Mouse (Mus musculus) heart, embryonic 16.5 days (tissue): Measurements from ENCODE around the gene Vti1a. TPM values are rescaled to one million over a fixed set of nuclear protein-coding genes. Genes with fewer than 3 reads are reported as not detected.

Source experiments
- ATAC-seq: fragments of 200-750 bp; cut with Nextera tagmentation; replicated peaks from 2 replicates; pipeline ENCODE4 v1.8.0; 2017; ENCODE audit warnings: moderate number of reproducible peaks; ENCODE audit not compliant: insufficient read depth, low FRiP score; ENCODE audit errors: extremely low read depth
- H3K27ac ChIP-seq: fragments of 300-500 bp; sonication (generic); 2 replicates; pipeline ENCODE4 v1.5.1; 2014; ENCODE audit warnings: mild to moderate bottlenecking, low read length, control low read depth, moderate library complexity
- H3K27me3 ChIP-seq: fragments of 300-500 bp; sonication (generic); 2 replicates; pipeline ENCODE4 v1.6.1; 2014; ENCODE audit warnings: low read length, mixed read lengths; ENCODE audit not compliant: control insufficient read depth, insufficient read depth
- H3K36me3 ChIP-seq: fragments of 300-500 bp; sonication (generic); 2 replicates; pipeline ENCODE4 v1.6.1; 2014; ENCODE audit not compliant: control insufficient read depth, insufficient read depth
- H3K4me1 ChIP-seq: fragments of 300-500 bp; sonication (generic); 2 replicates; pipeline ENCODE4 v1.6.1; 2014; ENCODE audit warnings: low read length, mixed read lengths; ENCODE audit not compliant: control insufficient read depth, insufficient read depth
- H3K4me2 ChIP-seq: fragments of 300-500 bp; sonication (generic); 2 replicates; pipeline ENCODE4 v1.6.1; 2014; ENCODE audit warnings: low read depth, mild to moderate bottlenecking, control low read depth, low read length
- H3K4me3 ChIP-seq: fragments of 300-500 bp; sonication (generic); 2 replicates; pipeline ENCODE4 v1.5.1; 2014; ENCODE audit warnings: mild to moderate bottlenecking, control low read depth, low read length
- H3K9ac ChIP-seq: fragments of 300-500 bp; sonication (generic); 2 replicates; pipeline ENCODE4 v1.6.1; 2014; ENCODE audit warnings: low read length, control low read depth
- H3K9me3 ChIP-seq: fragments of 300-500 bp; sonication (generic); replicated peaks from 2 replicates; pipeline ENCODE4 v1.6.1; 2016; ENCODE audit warnings: low read length; ENCODE audit not compliant: control insufficient read depth
- WGBS: fragments of 180-500 bp; shearing (Covaris S2); extraction: QIAGEN DNeasy Blood & Tissue Kit; methylation state at CpG from one replicate; pipeline ENCODE4 v1.1.7; 2014; 5-methylcytosine and 5-hydroxymethylcytosine counted together
- polyA plus RNA-seq: library from polyadenylated mRNA; unstranded; fragments of >200 nt; fragmentation: Nextera tagmentation; extraction: Ambion mirVana; gene quantifications from 2 replicates; pipeline ENCODE4 v1.2.1, GENCODE M21; 2015

Gene Vti1a
- polyA plus RNA-seq, 1 experiment from 2014 or later, result 17.6 TPM

- no peak overlapping the region for H3K9ac ChIP-seq
- 78% methylated on average over 25 of the region's 25 CpGs for WGBS
- H3K27me3 ChIP-seq, result no peaks in the 10 kb centered on the region
- H3K4me1 ChIP-seq, result peaks cover 20% of the 10 kb centered on the region
- H3K4me3 ChIP-seq, result no peak overlapping the region
- H3K4me2 ChIP-seq, result no peak overlapping the region
- no peak overlapping the region for H3K27ac ChIP-seq
- ATAC-seq, result no peak
- no peaks in the 10 kb centered on the region for H3K36me3 ChIP-seq
- H3K9me3 ChIP-seq, result no peaks in the 10 kb centered on the region
These were observed 261.4 kb downstream of the Vti1a start for GRCm38 (mm10) chr19:55577306-55578042.

GRCm38 (mm10) chr19:55578094-55579085 lies 262.3 kb downstream of the Vti1a start:
- Histone ChIP-seq H3K27ac (no peak overlapping the region), H3K9me3 (no peaks in the 10 kb centered on the region), H3K9ac (no peak overlapping the region), H3K27me3 (no peaks in the 10 kb centered on the region), H3K4me3 (no peak overlapping the region), H3K4me2 (no peak overlapping the region), H3K36me3 (no peaks in the 10 kb centered on the region), H3K4me1 (peaks cover 16% of the 10 kb centered on the region)
- ATAC-seq, result no peak
- WGBS, result 47% methylated on average over 17 of the region's 17 CpGs

GRCm38 (mm10) chr19:55579310-55579709 lies 263.2 kb downstream of the Vti1a start:
- H3K9me3 ChIP-seq, result no peaks in the 10 kb centered on the region
- no peak overlapping the region for H3K4me2 ChIP-seq
- no peaks in the 10 kb centered on the region for H3K27me3 ChIP-seq
- WGBS, result 87% methylated on average over 4 of the region's 4 CpGs
- no peak overlapping the region for H3K27ac ChIP-seq
- H3K9ac ChIP-seq, result no peak overlapping the region
- ATAC-seq, result no peak
- no peak overlapping the region for H3K4me3 ChIP-seq
- peaks cover 16% of the 10 kb centered on the region for H3K4me1 ChIP-seq
- H3K36me3 ChIP-seq, result no peaks in the 10 kb centered on the region

- no peak for ATAC-seq
- H3K4me1 ChIP-seq, result peaks cover 16% of the 10 kb centered on the region
- no peaks in the 10 kb centered on the region for H3K27me3 ChIP-seq
- H3K4me2 ChIP-seq, result no peak overlapping the region
- no peak overlapping the region for H3K27ac ChIP-seq
- no peak overlapping the region for H3K9ac ChIP-seq
- no peaks in the 10 kb centered on the region for H3K36me3 ChIP-seq
- H3K4me3 ChIP-seq, result no peak overlapping the region
- 83% methylated on average over 8 of the region's 8 CpGs for WGBS
- H3K9me3 ChIP-seq, result no peaks in the 10 kb centered on the region
These were observed 264.1 kb downstream of the Vti1a start for GRCm38 (mm10) chr19:55580152-55580551.

GRCm38 (mm10) chr19:55580667-55581066 lies 264.6 kb downstream of the Vti1a start:
- 55% methylated on average over 6 of the region's 6 CpGs for WGBS
- peaks cover 17% of the 10 kb centered on the region for H3K4me1 ChIP-seq
- H3K4me2 ChIP-seq, result no peak overlapping the region
- H3K9ac ChIP-seq, result no peak overlapping the region
- H3K27me3 ChIP-seq, result no peaks in the 10 kb centered on the region
- no peaks in the 10 kb centered on the region for H3K9me3 ChIP-seq
- no peaks in the 10 kb centered on the region for H3K36me3 ChIP-seq
- H3K4me3 ChIP-seq, result no peak overlapping the region
- no peak overlapping the region for H3K27ac ChIP-seq
- no peak for ATAC-seq

- Histone ChIP-seq H3K4me3 (no peak overlapping the region), H3K9ac (no peak overlapping the region), H3K9me3 (no peaks in the 10 kb centered on the region), H3K4me1 (peaks cover 18% of the 10 kb centered on the region), H3K27me3 (no peaks in the 10 kb centered on the region), H3K4me2 (no peak overlapping the region), H3K36me3 (no peaks in the 10 kb centered on the region), H3K27ac (no peak overlapping the region)
- 72% methylated on average over 13 of the region's 16 CpGs for WGBS
- ATAC-seq, result no peak
These were observed 267.0 kb downstream of the Vti1a start for GRCm38 (mm10) chr19:55582896-55583653.

- Histone ChIP-seq H3K27ac (peak overlapping the region; percentile 20; the same call in 1 of the 2 replicates), H3K4me1 (peaks cover 9% of the 10 kb centered on the region), H3K4me3 (no peak overlapping the region), H3K9ac (no peak overlapping the region), H3K36me3 (no peaks in the 10 kb centered on the region), H3K4me2 (no peak overlapping the region), H3K27me3 (no peaks in the 10 kb centered on the region), H3K9me3 (no peaks in the 10 kb centered on the region)
- peak; percentile 52; the same call in 1 of the 2 replicates for ATAC-seq
- WGBS, result 54% methylated on average over 18 of the region's 18 CpGs
These were observed 269.5 kb downstream of the Vti1a start for GRCm38 (mm10) chr19:55585270-55586224.
